Mouse (Mus musculus): Measurements from ENCODE around the gene Prtg.

GRCm38 (mm10) chr9:72806146-72806545 lies 528 bp upstream of the Prtg start:
- no peak for TF ChIP-seq EP300 (IDR thresholded peaks at IDR 0.05; ENCODE audit: low read depth)
- no peak for TF ChIP-seq CTCF (IDR thresholded peaks at IDR 0.05; ENCODE audit: low read depth)
